Mouse (Mus musculus) heart, postnatal 0 days (tissue): Measurements from ENCODE around the gene Ccsap. TPM values are rescaled to one million over a fixed set of nuclear protein-coding genes. Genes with fewer than 3 reads are reported as not detected.
A peak's percentile ranks its signal among the peaks of the same experiment; 100 is the strongest.

ENCODE experiments used
- ATAC-seq: fragments of 200-750 bp; cut with Nextera tagmentation; 2 replicates; pipeline ENCODE4 v1.8.0; 2017; ENCODE audit warnings: low read depth, moderate number of reproducible peaks, moderate library complexity; ENCODE audit not compliant: insufficient read depth
- DNase-seq: peaks from one replicate; pipeline ENCODE4 v3.0.0-alpha.2; 2016; ENCODE audit warnings: low spot score
- H3K27ac ChIP-seq: fragments of 300-500 bp; sonication (generic); 2 replicates; pipeline ENCODE4 v1.5.1; 2014; ENCODE audit warnings: low read depth, mild to moderate bottlenecking
- H3K27me3 ChIP-seq: fragments of 300-500 bp; sonication (generic); 2 replicates; pipeline ENCODE4 v1.6.1; 2014; ENCODE audit warnings: low read length, mixed read lengths; ENCODE audit not compliant: control insufficient read depth, insufficient read depth
- H3K36me3 ChIP-seq: fragments of 300-500 bp; sonication (generic); replicated peaks from 2 replicates; pipeline ENCODE4 v1.6.1; 2014; ENCODE audit warnings: low read length, mixed read lengths; ENCODE audit not compliant: control insufficient read depth, insufficient read depth
- H3K4me1 ChIP-seq: fragments of 300-500 bp; sonication (generic); 2 replicates; pipeline ENCODE4 v1.6.1; 2014; ENCODE audit warnings: antibody characterized with exemption; ENCODE audit not compliant: control insufficient read depth, insufficient read depth
- H3K4me2 ChIP-seq: fragments of 300-500 bp; sonication (generic); 2 replicates; pipeline ENCODE4 v1.6.1; 2014; ENCODE audit warnings: low read depth, mild to moderate bottlenecking, low read length, moderate library complexity
- H3K4me3 ChIP-seq: fragments of 300-500 bp; sonication (generic); 2 replicates; pipeline ENCODE4 v1.5.1; 2014; ENCODE audit warnings: low read depth, low read length
- H3K9ac ChIP-seq: fragments of 300-500 bp; sonication (generic); replicated peaks from 2 replicates; pipeline ENCODE4 v1.6.1; 2014; ENCODE audit warnings: low read depth, low read length, mixed read lengths
- H3K9me3 ChIP-seq: fragments of 300-500 bp; sonication (generic); replicated peaks from 2 replicates; pipeline ENCODE4 v1.6.1; 2016; ENCODE audit warnings: low read length; ENCODE audit not compliant: control insufficient read depth
- CTCF ChIP-seq: IDR thresholded peaks from 2 replicates; pipeline ENCODE4 v1.5.1; 2016; ENCODE audit warnings: antibody characterized with exemption, control low read depth, low read depth
- EP300 ChIP-seq: IDR thresholded peaks from 2 replicates; pipeline ENCODE4 v1.6.1; 2016; ENCODE audit warnings: antibody characterized with exemption, low read depth
- WGBS: fragments of 180-500 bp; shearing (Covaris S2); extraction: QIAGEN DNeasy Blood & Tissue Kit; methylation state at CpG from one replicate; pipeline ENCODE4 v1.1.7; 2014; 5-methylcytosine and 5-hydroxymethylcytosine counted together
- polyA plus RNA-seq: library from polyadenylated mRNA; unstranded; fragments of >200 nt; fragmentation: Nextera tagmentation; extraction: Ambion mirVana; gene quantifications from 2 replicates; pipeline ENCODE4 v1.2.1, GENCODE M21; 2015
- total RNA-seq: library from RNA; depleted of rRNA; stranded (reverse); fragments of >200 nt; gene quantifications from 2 replicates; pipeline ENCODE4 v1.2.3, GENCODE M21; 2014; ENCODE audit warnings: low replicate concordance

Ccsap gene
- total and polyA plus RNA-seq, 2 experiments from 2014 or later, result 1.2 to 5.1 TPM

GRCm38 (mm10) chr8:123896366-123896761 lies 36.4 kb upstream of the Ccsap start:
- ATAC-seq, result no peak

GRCm38 (mm10) chr8:123895680-123896365 lies 35.8 kb upstream of the Ccsap start:
- peaks cover 44% of the 10 kb centered on the region for H3K27me3 ChIP-seq
- TF ChIP-seq EP300 (no peak), CTCF (no peak)

More at GRCm38 (mm10) chr8:123896366-123896761, 36.4 kb upstream of the Ccsap start:
- H3K4me2 ChIP-seq, result no peak overlapping the region
- H3K27me3 ChIP-seq, result peaks cover 39% of the 10 kb centered on the region
- H3K4me3 ChIP-seq, result no peak overlapping the region
- DNase-seq, result no peak
- no peaks in the 10 kb centered on the region for H3K9me3 ChIP-seq
- WGBS, result 60% methylated on average over 14 of the region's 14 CpGs
- TF ChIP-seq CTCF, result no peak
- TF ChIP-seq EP300, result no peak
- H3K4me1 ChIP-seq, result no peaks in the 10 kb centered on the region
- H3K9ac ChIP-seq, result no peak overlapping the region
- H3K27ac ChIP-seq, result no peak overlapping the region
- H3K36me3 ChIP-seq, result peaks cover 23% of the 10 kb centered on the region

GRCm38 (mm10) chr8:123895230-123895629 lies 35.2 kb upstream of the Ccsap start:
- no peaks in the 10 kb centered on the region for H3K9me3 ChIP-seq
- no peak for DNase-seq
- H3K27ac ChIP-seq, result no peak overlapping the region
- no peak overlapping the region for H3K9ac ChIP-seq
- WGBS, result 64% methylated on average over 4 of the region's 4 CpGs
- no peak overlapping the region for H3K4me3 ChIP-seq
- H3K4me2 ChIP-seq, result no peak overlapping the region
- H3K4me1 ChIP-seq, result no peaks in the 10 kb centered on the region
- TF ChIP-seq CTCF, result no peak
- no peak for TF ChIP-seq EP300
- peaks cover 14% of the 10 kb centered on the region for H3K36me3 ChIP-seq
- ATAC-seq, result no peak
- peaks cover 44% of the 10 kb centered on the region for H3K27me3 ChIP-seq

More at GRCm38 (mm10) chr8:123895680-123896365, 35.8 kb upstream of the Ccsap start:
- peaks cover 20% of the 10 kb centered on the region for H3K36me3 ChIP-seq
- no peaks in the 10 kb centered on the region for H3K4me1 ChIP-seq
- no peak for ATAC-seq
- no peak overlapping the region for H3K27ac ChIP-seq
- no peak for DNase-seq
- no peaks in the 10 kb centered on the region for H3K9me3 ChIP-seq
- 50% methylated on average over 9 of the region's 9 CpGs for WGBS
- H3K4me3 ChIP-seq, result no peak overlapping the region
- H3K9ac ChIP-seq, result no peak overlapping the region
- no peak overlapping the region for H3K4me2 ChIP-seq

GRCm38 (mm10) chr8:123894502-123895097 lies 34.6 kb upstream of the Ccsap start, which contains the start of gene Acta1:
TSS of gene Acta1 (minus strand) at chr8:123894751.
- TF ChIP-seq CTCF (no peak), EP300 (no peak)
- Histone ChIP-seq H3K27ac (no peak within 1 kb of the TSS), H3K36me3 (peaks cover 11% of the 10 kb centered on the region; the same call in 1 of the 2 replicates), H3K9ac (no peak within 1 kb of the TSS), H3K4me3 (no peak within 1 kb of the TSS), H3K27me3 (peaks cover 44% of the 10 kb centered on the region), H3K9me3 (no peaks in the 10 kb centered on the region), H3K4me2 (no peak within 1 kb of the TSS), H3K4me1 (no peaks in the 10 kb centered on the region)
- DNase-seq (no peak), ATAC-seq (peak; percentile 44; the same call in 1 of the 2 replicates)
- WGBS, result 15% methylated on average over 15 of the region's 15 CpGs

- Histone ChIP-seq H3K9ac (no peak overlapping the region), H3K4me2 (no peak overlapping the region), H3K36me3 (no peaks in the 10 kb centered on the region), H3K4me1 (no peaks in the 10 kb centered on the region), H3K4me3 (no peak overlapping the region), H3K27me3 (peaks cover 44% of the 10 kb centered on the region), H3K27ac (no peak overlapping the region), H3K9me3 (no peaks in the 10 kb centered on the region)
- ATAC-seq (no peak), DNase-seq (no peak)
- 60% methylated on average over 11 of the region's 11 CpGs for WGBS
- TF ChIP-seq CTCF (no peak), EP300 (no peak)
These were observed 33.4 kb upstream of the Ccsap start for GRCm38 (mm10) chr8:123893413-123893812.
